Mouse (Mus musculus) liver, embryonic 11.5 days (tissue): Measurements from ENCODE around the gene Exo5. TPM values are rescaled to one million over a fixed set of nuclear protein-coding genes. Genes with fewer than 3 reads are reported as not detected.

Experiments
- ATAC-seq: fragments of 200-750 bp; cut with Nextera tagmentation; replicated peaks from 2 replicates; pipeline ENCODE4 v1.8.0; 2017; ENCODE audit warnings: moderate number of reproducible peaks, mild to moderate bottlenecking, moderate TSS enrichment, moderate library complexity; ENCODE audit not compliant: low FRiP score
- DNase-seq: peaks from one replicate; pipeline ENCODE4 v3.0.0-alpha.2; 2017; ENCODE audit warnings: low spot score
- H3K27ac ChIP-seq: fragments of 300-500 bp; sonication (generic); 2 replicates; pipeline ENCODE4 v1.5.1; 2014; ENCODE audit warnings: mild to moderate bottlenecking, low read depth, low read length, control low read depth
- H3K27me3 ChIP-seq: fragments of 300-500 bp; sonication (generic); replicated peaks from 2 replicates; pipeline ENCODE4 v1.6.1; 2014; ENCODE audit warnings: low read length, mixed read lengths; ENCODE audit not compliant: control insufficient read depth, insufficient read depth
- H3K36me3 ChIP-seq: fragments of 300-500 bp; sonication (generic); 2 replicates; pipeline ENCODE4 v1.6.1; 2014; ENCODE audit warnings: mild to moderate bottlenecking, low read length, moderate library complexity, mixed read lengths; ENCODE audit not compliant: control insufficient read depth, insufficient read depth
- H3K4me1 ChIP-seq: fragments of 300-500 bp; sonication (generic); replicated peaks from 2 replicates; pipeline ENCODE4 v1.6.1; 2014; ENCODE audit warnings: low read length, mixed read lengths; ENCODE audit not compliant: control insufficient read depth, insufficient read depth
- H3K4me2 ChIP-seq: fragments of 300-500 bp; sonication (generic); 2 replicates; pipeline ENCODE4 v1.6.1; 2014; ENCODE audit warnings: mild to moderate bottlenecking, control low read depth, moderate library complexity
- H3K4me3 ChIP-seq: fragments of 300-500 bp; sonication (generic); 2 replicates; pipeline ENCODE4 v1.5.1; 2014; ENCODE audit warnings: low read depth, low read length, control low read depth
- H3K9ac ChIP-seq: fragments of 300-500 bp; sonication (generic); 2 replicates; pipeline ENCODE4 v1.6.1; 2014; ENCODE audit warnings: low read depth, low read length, control low read depth
- H3K9me3 ChIP-seq: fragments of 300-500 bp; sonication (generic); 2 replicates; pipeline ENCODE4 v1.6.1; 2016; ENCODE audit warnings: low read length, inconsistent platforms, mixed read lengths; ENCODE audit not compliant: control insufficient read depth
- WGBS: fragments of 180-500 bp; shearing (Covaris S2); extraction: QIAGEN DNeasy Blood & Tissue Kit; methylation state at CpG from one replicate; pipeline ENCODE4 v1.1.7; 2014; 5-methylcytosine and 5-hydroxymethylcytosine counted together
- polyA plus RNA-seq: library from polyadenylated mRNA; unstranded; fragments of >200 nt; fragmentation: Nextera tagmentation; extraction: Ambion mirVana; gene quantifications from 2 replicates; pipeline ENCODE4 v1.2.1, GENCODE M21; 2014

Gene Exo5
- polyA plus RNA-seq, 1 experiment from 2014 or later = 17.7 TPM

GRCm38 (mm10) chr4:120913861-120914260, 11.0 kb downstream of the Exo5 start:
- Histone ChIP-seq H3K27me3 (no peaks in the 10 kb centered on the region), H3K27ac (no peak overlapping the region), H3K9ac (no peak overlapping the region), H3K4me2 (no peak overlapping the region), H3K4me1 (0 out of 2 replicates have a peak, but pooled peaks cover 2% of the 10 kb centered on the region), H3K9me3 (no peaks in the 10 kb centered on the region), H3K4me3 (no peak overlapping the region), H3K36me3 (no peaks in the 10 kb centered on the region)
- ATAC-seq = no peak
- 31% methylated on average over 1 of the region's 1 CpGs for WGBS
- no peak for DNase-seq

DNA sequence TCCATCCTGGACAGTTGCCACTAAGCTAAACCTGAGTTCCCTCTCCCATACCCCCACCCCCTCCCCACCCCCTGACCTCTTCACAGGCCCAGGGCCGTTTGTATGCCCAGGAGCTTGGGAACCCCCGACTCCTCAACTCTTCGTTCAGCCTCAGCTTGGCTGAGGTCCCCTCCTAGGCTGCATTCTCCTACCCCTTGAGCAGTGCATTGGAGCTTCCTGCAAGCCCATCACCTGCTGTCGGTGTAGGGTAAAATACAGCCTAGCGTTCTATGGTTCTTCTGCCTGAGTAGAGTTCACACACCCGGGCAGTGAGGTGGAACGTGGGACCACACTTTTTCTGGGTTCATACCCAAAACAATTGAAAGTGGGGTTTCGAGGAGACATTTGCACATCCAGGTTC, 11.4 kb downstream of the Exo5 start:
- ATAC-seq (no peak), DNase-seq (no peak)
- Histone ChIP-seq H3K27ac (no peak overlapping the region), H3K9ac (no peak overlapping the region), H3K4me3 (no peak overlapping the region), H3K36me3 (no peaks in the 10 kb centered on the region), H3K4me1 (0 out of 2 replicates have a peak, but pooled peaks cover 2% of the 10 kb centered on the region), H3K27me3 (no peaks in the 10 kb centered on the region), H3K4me2 (no peak overlapping the region), H3K9me3 (no peaks in the 10 kb centered on the region)
- 60% methylated on average over 8 of the region's 8 CpGs for WGBS

DNA sequence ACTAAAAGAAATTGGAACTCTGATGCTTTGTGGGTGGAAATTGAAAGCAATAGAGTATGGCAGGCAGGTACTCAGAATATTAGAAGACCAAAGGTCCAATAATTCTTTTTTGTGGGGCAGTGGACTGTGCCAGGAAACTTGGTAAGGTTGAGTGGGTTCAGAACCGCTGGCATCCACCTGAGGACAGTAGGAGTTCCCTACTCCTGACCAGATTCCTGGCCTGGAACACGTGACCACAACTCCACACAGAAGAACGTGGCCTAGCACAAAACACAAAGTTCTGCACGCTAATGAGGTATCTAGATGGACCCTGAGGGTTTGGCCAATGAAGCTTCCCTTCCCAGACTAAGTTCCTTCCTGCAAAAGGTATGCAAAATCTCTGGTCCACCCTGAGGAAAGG, 12.0 kb downstream of the Exo5 start:
- 58% methylated on average over 4 of the region's 4 CpGs for WGBS
- Histone ChIP-seq H3K9ac (no peak overlapping the region), H3K27ac (no peak overlapping the region), H3K4me1 (0 out of 2 replicates have a peak, but pooled peaks cover 2% of the 10 kb centered on the region), H3K4me3 (no peak overlapping the region), H3K36me3 (no peaks in the 10 kb centered on the region), H3K9me3 (no peaks in the 10 kb centered on the region), H3K4me2 (no peak overlapping the region), H3K27me3 (no peaks in the 10 kb centered on the region)
- DNase-seq = no peak
- ATAC-seq = no peak

- no peak overlapping the region for H3K4me3 ChIP-seq
- ATAC-seq (no peak), DNase-seq (no peak)
- WGBS = 82% methylated on average over 6 of the region's 6 CpGs
- 0 out of 2 replicates have a peak, but pooled peaks cover 2% of the 10 kb centered on the region for H3K4me1 ChIP-seq
- no peak overlapping the region for H3K27ac ChIP-seq
- H3K9ac ChIP-seq = no peak overlapping the region
- H3K4me2 ChIP-seq = no peak overlapping the region
- H3K36me3 ChIP-seq = no peaks in the 10 kb centered on the region
- H3K9me3 ChIP-seq = no peaks in the 10 kb centered on the region
- H3K27me3 ChIP-seq = no peaks in the 10 kb centered on the region
Observed at GRCm38 (mm10) chr4:120911086-120911485, 13.7 kb downstream of the Exo5 start.

- H3K9ac ChIP-seq = no peak overlapping the region
- H3K27ac ChIP-seq = no peak overlapping the region
- 31% methylated on average over 15 of the region's 15 CpGs for WGBS
- DNase-seq = peak; percentile 66
- no peak overlapping the region for H3K4me3 ChIP-seq
- H3K4me2 ChIP-seq = peak overlapping the region; percentile 33; the same call in 1 of the 2 replicates
- H3K4me1 ChIP-seq = 0 out of 2 replicates have a peak, but pooled peaks cover 2% of the 10 kb centered on the region
- H3K27me3 ChIP-seq = no peaks in the 10 kb centered on the region
- ATAC-seq = peak; percentile 43; the same call in 1 of the 2 replicates
- H3K9me3 ChIP-seq = no peaks in the 10 kb centered on the region
- H3K36me3 ChIP-seq = no peaks in the 10 kb centered on the region
Observed at GRCm38 (mm10) chr4:120909558-120910150, 15.2 kb downstream of the Exo5 start.

- Histone ChIP-seq H3K27me3 (no peaks in the 10 kb centered on the region), H3K4me1 (no peaks in the 10 kb centered on the region), H3K9ac (no peak overlapping the region), H3K27ac (no peak overlapping the region), H3K9me3 (no peaks in the 10 kb centered on the region), H3K36me3 (no peaks in the 10 kb centered on the region), H3K4me2 (no peak overlapping the region), H3K4me3 (no peak overlapping the region)
- 76% methylated on average over 5 of the region's 5 CpGs for WGBS
- DNase-seq = no peak
- no peak for ATAC-seq
Observed at GRCm38 (mm10) chr4:120905644-120906043, 19.2 kb downstream of the Exo5 start.

DNA sequence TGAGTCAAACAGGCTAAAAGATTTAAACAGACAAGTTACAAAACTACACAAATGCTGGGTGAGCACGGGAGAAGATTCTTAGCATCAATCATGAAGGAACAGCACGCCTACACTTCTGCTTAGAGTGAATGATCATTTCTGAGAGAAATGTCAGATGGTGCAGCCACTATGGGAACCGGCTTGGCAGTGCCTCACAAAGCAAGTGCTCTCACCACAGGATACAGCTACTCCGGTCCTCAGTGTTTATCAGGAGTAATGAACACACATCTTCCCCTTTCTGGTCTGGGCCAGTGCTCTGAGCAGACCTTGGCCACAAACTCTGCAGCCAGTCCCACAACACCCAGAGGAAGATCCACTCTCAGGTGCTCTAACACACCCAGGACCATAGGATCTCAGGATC, 20.3 kb downstream of the Exo5 start:
- Histone ChIP-seq H3K9ac (no peak overlapping the region), H3K9me3 (no peaks in the 10 kb centered on the region), H3K36me3 (no peaks in the 10 kb centered on the region), H3K4me3 (no peak overlapping the region), H3K4me2 (no peak overlapping the region), H3K27me3 (no peaks in the 10 kb centered on the region), H3K27ac (no peak overlapping the region), H3K4me1 (no peaks in the 10 kb centered on the region)
- WGBS = 38% methylated on average over 4 of the region's 4 CpGs
- DNase-seq (no peak), ATAC-seq (no peak)

GRCm38 (mm10) chr4:120895810-120896584, 28.8 kb downstream of the Exo5 start:
- Histone ChIP-seq H3K27me3 (no peaks in the 10 kb centered on the region; the same call in none of the 2 replicates), H3K9me3 (no peaks in the 10 kb centered on the region), H3K9ac (no peak overlapping the region), H3K4me3 (no peak overlapping the region), H3K36me3 (no peaks in the 10 kb centered on the region), H3K4me1 (no peaks in the 10 kb centered on the region), H3K27ac (no peak overlapping the region), H3K4me2 (no peak overlapping the region)
- ATAC-seq (no peak), DNase-seq (no peak)
- 73% methylated on average over 7 of the region's 7 CpGs for WGBS

DNA sequence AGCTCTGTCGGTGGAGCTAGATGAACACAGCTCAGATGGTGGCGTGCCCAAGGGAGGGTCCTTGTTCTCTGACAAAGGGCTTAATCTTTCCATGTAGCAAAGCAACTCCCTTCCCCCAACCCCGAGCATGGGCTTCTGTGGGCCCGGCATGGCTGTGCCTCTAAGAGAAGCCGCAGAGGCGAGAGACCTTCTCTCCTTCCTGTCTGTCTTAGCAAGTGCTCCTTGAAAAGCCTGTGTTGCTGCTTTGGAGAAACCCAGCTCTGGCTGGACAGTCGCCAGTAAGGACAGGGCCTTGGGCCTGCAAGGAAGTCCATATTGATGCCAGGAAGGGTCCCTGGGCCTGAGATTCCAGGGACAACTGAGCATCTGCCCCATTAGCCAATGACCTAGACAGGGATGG, 29.6 kb downstream of the Exo5 start:
- Histone ChIP-seq H3K9ac (no peak overlapping the region), H3K27ac (no peak overlapping the region), H3K36me3 (no peaks in the 10 kb centered on the region), H3K9me3 (no peaks in the 10 kb centered on the region), H3K4me2 (no peak overlapping the region), H3K27me3 (no peaks in the 10 kb centered on the region; the same call in none of the 2 replicates), H3K4me3 (no peak overlapping the region), H3K4me1 (no peaks in the 10 kb centered on the region)
- WGBS = 74% methylated on average over 7 of the region's 7 CpGs
- no peak for ATAC-seq
- DNase-seq = no peak
